Mouse (Mus musculus) CD4-positive helper T cell, adult 2 months (primary cell): ENCODE measurements around the gene Pprc1.

ENCODE experiments used
- DNase-seq: peaks from one replicate; pipeline ENCODE4 v3.0.0-alpha.2; 2012; ENCODE audit warnings: low read depth, missing footprints, low spot score

Gene Pprc1

DNA sequence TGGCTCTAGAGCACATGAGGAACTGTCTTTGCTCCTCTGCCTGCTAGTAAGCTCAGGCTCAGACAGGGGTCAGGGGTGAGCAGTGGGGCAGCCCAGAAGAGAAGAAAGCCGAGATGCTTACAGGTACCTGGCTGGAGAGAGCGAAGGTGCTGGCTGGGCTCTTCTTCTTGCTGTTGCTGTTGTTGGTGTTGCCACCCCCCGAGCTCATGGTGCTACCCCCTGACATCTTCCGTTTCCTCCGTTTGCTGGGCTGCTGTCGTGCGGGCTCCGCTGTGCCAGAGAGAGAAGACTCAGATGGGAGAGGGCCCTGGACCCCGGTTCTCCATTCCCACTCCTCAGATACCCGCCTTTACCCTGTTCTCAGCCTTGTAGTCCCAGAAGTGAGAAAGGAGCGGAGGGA, 10.8 kb upstream of the Pprc1 start:
- DNase-seq, result no peak

- DNase-seq, result no peak
Observed at GRCm38 (mm10) chr19:46035971-46036370, 8.7 kb upstream of the Pprc1 start.

GRCm38 (mm10) chr19:46036477-46037242, 8.0 kb upstream of the Pprc1 start:
- no peak for DNase-seq

DNA sequence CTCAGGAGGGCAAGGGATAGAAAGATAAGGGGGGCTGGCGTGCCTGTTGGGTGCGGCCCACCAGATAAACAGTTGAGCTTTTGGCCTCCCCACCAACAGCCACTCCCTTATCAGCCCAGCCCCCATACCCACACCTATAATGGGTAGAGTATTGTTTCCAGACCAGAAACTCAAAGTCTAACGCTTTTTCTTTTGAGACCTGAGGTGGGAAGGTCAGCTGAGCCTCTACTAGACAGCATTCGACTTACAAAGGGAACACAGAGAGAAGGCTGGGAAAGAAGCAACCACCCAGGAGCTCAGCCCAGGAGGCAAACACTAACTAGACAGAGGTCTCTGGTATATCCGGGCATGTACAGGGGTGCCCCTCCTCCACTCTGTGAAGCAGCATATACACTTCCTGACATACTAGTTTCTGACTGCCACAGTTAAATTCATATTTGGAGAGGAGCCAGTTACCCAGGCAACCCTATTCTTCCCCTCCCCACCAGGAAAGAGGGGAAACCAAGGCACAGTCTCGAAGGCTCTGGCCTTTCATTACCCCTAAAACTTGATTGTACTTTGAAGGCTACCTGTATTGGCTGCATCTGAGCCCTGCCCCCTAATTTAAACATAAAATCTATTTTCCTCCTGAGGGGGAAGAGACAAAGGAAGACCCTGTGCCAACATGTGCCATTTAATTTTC, 7.3 kb upstream of the Pprc1 start:
- DNase-seq, result peak; percentile 76

GRCm38 (mm10) chr19:46037925-46038850, 6.5 kb upstream of the Pprc1 start:
- DNase-seq, result peak; percentile 36

- peak; percentile 24 for DNase-seq
Observed at GRCm38 (mm10) chr19:46038851-46039260, 5.8 kb upstream of the Pprc1 start.

- peak; percentile 94 for DNase-seq
Observed at GRCm38 (mm10) chr19:46039478-46039877, 5.2 kb upstream of the Pprc1 start.

DNA sequence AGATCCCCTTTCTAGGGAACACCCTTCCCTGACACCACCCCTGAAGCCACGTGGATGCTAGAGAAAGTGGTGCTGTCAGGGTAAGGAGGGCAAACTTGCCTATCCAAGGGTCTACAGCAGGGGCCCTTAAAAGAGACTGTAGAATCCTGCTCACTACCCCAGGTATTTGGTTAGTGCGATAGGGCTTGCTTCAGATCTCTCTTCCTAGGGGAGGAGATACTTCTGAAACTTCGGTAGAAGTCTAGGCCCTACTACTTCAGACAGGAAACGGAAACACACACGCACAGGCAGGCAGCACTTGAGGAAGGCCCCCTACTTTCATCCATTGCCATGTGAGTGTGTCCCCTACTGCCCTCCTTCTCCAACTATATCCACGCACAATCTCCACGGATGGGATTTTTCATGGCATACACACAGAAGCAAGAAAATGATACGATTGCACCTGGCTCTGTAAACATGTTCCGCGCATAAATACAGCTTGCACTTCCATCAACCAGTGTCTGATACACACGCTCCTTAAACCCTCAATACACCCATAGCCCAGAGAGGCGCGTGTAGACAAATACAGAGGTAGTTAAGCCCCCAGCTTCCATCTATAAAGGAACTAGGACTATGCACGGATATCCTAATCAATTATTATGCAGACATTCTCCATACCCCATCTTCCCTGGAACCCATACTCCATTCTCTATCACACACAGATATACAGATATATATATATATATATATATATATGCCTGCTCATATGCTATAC, 4.4 kb upstream of the Pprc1 start:
- DNase-seq, result peak; percentile 84

GRCm38 (mm10) chr19:46041299-46041932, 3.3 kb upstream of the Pprc1 start:
- DNase-seq, result no peak

DNA sequence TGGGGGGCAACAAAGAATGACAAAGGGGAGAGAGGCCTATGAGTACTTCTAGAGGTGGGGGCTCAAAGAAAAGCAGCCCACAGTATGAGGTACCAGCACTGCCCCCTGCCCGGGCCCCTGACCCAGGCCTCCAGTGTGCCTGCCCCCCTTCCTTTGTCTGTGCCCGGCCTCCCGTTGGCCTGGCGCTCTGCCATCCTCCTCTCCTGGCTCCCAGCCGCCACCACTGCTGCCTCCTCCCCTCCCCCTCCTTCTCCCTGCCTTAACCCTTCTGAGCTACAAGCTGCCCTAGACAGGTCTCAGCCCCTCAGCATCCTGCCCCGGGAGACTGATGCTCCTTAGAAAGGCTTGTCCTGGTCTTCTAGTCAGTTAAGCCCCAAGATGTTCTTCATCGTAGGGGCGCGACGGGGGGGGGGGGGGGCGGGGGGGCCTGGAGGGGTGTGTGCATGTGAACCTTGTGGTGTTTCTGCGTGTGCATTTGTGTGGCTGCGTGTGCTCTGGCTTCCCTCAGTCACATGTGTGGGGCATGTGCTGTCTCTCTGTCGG, 2.7 kb upstream of the Pprc1 start:
- DNase-seq, result peak; percentile 52

DNA sequence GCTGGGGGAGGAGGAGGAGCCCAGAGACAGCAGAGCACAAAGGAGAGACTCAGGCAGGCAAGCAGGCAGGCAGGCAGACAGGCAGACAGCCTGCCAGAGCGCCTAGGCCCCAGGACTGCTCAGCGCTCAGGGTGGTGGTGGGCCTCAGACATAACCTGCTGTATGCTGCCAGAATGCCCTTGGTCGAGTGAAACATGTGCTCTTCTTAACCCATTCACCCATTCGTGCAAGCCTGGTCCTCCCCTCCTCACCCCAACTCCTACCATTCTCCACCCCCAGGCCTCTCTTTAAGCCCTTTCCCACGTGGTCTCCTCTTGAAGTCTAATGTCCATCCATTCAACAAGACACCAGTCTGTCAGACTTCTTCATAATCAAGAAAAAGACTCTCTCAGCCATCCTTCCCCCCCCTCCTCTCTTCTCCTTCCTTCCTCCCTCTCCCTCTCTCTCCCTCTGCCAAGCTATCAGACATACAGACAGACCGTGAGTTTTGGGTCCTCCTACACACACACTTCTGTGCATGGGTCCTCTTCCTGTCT, 2.1 kb upstream of the Pprc1 start:
- DNase-seq, result peak; percentile 68

- DNase-seq, result no peak
Observed at GRCm38 (mm10) chr19:46043380-46043779, 1.3 kb upstream of the Pprc1 start.

GRCm38 (mm10) chr19:46044993-46045695, 458 bp downstream of the Pprc1 start, which contains the start of gene Ldb1:
Gene Ldb1 (minus strand): TSS chr19:46045214.
- peak; percentile 85 for DNase-seq

GRCm38 (mm10) chr19:46045696-46046311, 1.1 kb downstream of the Pprc1 start:
- peak; percentile 20 for DNase-seq

GRCm38 (mm10) chr19:46046621-46047025, 1.9 kb downstream of the Pprc1 start:
- no peak for DNase-seq

DNA sequence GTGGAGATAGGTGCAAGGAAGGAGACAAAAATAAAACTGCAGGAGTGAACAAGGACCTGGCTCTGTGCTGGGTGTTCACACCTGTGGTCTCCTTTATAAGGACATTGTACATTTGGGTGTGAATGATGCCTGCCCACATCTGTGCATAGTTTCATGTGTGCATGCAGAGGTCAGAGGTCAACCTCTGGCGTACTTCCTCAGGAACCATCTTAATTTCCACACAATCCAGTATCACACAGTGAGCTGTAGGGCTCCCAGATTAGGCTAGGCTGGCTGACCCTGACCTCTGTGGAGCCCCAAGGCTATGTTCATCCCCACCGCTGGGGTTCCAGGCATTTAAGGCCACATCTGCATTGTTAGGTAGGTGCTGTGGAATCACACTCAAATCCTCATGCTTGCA, 2.7 kb downstream of the Pprc1 start:
- no peak for DNase-seq

- no peak for DNase-seq
Observed at GRCm38 (mm10) chr19:46049129-46049528, 4.4 kb downstream of the Pprc1 start.

DNA sequence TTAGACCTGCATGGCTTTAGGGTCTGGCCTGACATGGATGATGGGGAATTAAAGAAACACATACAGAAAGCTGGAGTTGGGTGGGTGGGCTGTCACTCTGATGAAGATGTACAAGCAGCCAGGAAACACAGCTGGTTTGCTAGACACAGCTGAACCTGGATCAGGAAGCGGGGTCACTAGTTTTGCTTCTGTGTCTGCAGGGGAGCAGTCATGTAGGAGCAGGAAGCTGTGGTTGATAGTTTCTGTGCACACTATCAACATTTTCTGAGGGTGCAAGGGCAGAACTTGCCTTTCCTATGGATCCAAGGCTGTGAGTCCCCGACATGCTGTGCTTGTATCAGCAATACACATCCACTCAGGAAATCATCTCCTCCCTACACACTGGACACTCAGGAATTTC, 5.8 kb downstream of the Pprc1 start:
- peak; percentile 54 for DNase-seq

DNA sequence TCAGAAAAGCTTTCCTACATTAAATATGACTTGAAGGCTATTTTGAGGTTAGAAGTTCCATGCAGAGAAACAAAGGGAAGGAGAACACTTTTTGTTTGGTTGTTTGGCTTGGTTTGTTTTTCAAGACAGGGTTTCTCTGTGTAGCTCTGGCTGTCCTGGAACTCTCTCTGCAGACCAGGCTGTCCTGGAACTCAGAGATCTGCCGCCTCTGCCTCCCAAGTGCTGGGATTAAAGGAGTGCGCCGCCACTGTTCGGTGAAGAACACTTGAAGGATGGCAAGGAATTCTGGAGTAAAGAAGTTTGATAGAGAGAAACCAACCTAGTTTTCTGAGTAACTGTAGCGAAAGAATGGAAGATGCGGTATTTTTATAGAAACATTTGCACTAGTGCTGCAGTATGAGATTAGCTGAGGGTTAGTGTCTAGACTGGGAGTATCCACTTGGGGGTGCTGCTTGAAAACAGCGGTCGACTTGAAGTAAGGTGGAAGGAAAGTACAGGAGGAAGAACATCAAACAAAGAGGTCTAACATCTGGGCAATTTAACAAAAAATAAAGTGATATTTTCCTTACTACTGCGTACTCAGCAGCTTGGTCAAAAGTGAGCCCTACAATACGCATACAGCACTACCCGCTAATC, 11.2 kb downstream of the Pprc1 start:
- no peak for DNase-seq
